Mouse (Mus musculus) B cell, adult 62 days (primary cell): ENCODE measurements around the gene Nudt22. TPM values are rescaled to one million over a fixed set of nuclear protein-coding genes. Genes with fewer than 3 reads are reported as not detected.

Source experiments
- total RNA-seq: library from RNA; stranded (reverse); gene quantifications from 4 replicates; pipeline ENCODE4 v1.2.4, GENCODE M21; 2023

Gene Nudt22
- 3.6 to 5.8 TPM (median 3.9 TPM) in 4 replicates for total RNA-seq

GRCm38 (mm10) chr19:6996006-6996405 is at the start of gene Nudt22, which contains the start of gene Trpt1:
Gene Nudt22, minus strand, starts transcription at chr19:6996117.
Gene Trpt1, plus strand, starts transcription at chr19:6996131.

GRCm38 (mm10) chr19:7039841-7040636 is 44.1 kb upstream of the Nudt22 start, which contains the start of gene Stip1:
Gene Stip1, minus strand, starts transcription at chr19:7039967.

GRCm38 (mm10) chr19:7019191-7019590 is 23.3 kb upstream of the Nudt22 start, which contains the start of gene Fermt3:
Gene Fermt3, minus strand, starts transcription at chr19:7019469.

DNA sequence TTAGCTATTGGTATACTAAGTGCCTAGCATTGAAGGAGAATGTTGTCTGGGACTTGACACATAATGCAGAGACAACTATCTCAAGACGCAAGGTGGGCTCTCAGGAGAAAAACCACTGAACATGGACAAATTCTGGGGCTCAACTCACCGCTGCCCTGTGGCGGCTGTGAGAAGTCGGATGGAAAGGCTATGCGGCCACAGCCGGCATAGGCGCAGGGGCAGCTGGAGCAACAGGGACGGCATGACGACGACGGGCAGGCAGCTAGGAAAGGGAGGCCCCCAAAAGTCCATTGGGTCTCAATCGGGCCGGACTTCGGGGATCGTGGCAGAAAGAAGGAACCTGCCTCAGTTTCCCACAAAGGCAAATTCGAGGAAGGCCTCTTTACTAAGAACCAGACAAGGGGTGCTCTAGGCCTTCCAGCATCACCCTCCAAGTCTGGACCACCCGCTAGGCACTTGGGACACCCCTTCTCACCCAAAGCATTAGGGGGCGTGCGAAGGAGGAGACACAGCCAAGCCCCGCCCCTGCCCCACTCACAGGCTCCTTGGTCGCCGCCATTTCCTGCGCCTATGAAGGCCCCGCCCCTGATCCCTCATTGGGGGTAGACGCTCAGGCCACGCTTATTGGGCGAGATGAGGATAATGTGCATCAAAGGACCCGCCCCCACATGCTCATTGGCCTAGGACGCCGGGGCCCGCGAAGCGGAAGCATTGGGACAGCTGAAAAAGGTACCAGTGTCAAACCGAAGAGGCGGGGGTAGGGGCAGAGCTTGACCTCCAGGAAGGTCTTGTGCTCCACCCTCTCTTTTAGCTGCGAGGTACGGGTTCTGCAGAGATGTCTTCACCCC is 3.7 kb downstream of the Nudt22 start, which contains the start of gene Dnajc4:
Gene Dnajc4, minus strand, starts transcription at position 562 of the 848 bp plus-strand sequence.

DNA sequence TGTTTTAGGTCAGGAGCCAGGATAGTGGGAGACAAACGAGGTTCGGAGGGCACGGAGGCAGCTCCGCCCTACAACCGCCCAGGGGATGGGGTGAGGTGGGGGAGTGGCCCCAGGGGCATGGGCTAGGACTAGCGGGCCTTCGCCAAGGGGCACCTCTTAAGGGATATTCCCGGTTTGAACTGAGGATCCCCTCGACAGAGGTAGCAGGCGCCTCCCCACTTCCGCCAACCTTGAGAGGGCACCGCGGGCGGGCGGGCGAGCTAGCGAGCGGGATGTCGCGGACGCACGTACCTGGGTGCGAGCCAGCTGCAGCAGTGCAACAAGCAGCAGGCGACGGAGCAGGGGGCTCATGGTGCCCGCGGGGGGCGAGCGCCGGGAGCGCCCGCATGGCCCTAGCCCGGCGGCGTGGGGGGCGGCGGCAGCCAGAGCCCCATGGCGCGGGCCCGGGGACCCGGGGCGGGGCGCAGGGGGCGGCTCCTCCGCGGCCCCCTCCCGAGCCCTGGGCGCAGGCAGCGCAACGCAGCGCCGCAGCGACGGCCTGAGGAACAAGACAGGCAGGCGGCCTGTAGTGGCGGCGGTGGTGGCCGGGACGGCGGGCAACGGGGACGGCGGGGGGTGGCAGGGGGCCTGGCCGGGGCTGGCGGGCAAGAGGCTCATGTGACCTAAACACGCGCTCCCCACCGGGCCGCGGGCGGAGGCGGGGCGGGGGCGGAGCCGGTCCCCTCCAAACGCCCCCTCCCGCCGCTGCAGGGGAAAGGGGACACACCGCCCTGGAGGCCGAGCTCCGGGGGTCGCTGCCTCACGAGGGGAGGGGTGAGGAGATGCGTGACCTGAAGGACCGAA is 8.6 kb downstream of the Nudt22 start, which contains the start of gene Vegfb:
Gene Vegfb, minus strand, starts transcription at position 591 of the 843 bp plus-strand sequence.

DNA sequence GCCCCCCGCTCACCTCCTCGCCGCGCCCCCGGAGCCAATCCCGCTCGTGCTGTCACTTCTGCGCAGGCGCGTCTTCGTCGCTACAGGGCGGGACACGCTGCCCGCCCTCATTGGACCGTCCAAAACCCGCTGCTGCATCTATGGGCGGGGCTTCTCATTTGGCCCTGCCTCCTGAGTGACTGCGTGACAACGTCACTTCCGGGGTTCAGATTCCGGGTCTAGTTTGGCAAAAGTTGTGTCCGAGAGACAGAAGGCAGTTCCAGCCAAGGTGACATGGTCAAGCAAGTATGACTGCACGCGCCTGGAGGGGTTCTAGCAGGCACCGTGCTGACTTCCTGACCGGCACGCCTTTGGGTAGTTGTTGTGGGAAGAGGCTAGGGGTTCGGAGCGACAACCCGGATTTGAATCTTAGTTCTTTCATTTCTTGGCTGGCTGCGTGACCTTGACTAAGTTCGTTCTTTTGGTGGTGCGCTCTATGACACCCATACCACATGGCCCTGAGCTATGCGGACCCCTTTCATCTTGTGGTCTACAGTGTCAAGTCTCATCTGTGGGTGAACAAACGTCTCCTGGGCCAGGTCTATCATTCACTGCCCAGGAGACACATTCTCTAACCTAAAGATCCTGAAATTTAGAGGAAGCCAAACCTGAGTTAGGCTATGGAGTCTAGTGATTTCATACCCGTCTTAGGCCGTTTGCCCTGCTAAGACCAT is 15.4 kb downstream of the Nudt22 start, which contains the start of gene Fkbp2:
Gene Fkbp2, minus strand, starts transcription at position 121 of the 713 bp plus-strand sequence.

GRCm38 (mm10) chr19:6975537-6976521 is 20.1 kb downstream of the Nudt22 start, which contains the start of gene Plcb3:
Gene Plcb3, minus strand, starts transcription at chr19:6976470.

DNA sequence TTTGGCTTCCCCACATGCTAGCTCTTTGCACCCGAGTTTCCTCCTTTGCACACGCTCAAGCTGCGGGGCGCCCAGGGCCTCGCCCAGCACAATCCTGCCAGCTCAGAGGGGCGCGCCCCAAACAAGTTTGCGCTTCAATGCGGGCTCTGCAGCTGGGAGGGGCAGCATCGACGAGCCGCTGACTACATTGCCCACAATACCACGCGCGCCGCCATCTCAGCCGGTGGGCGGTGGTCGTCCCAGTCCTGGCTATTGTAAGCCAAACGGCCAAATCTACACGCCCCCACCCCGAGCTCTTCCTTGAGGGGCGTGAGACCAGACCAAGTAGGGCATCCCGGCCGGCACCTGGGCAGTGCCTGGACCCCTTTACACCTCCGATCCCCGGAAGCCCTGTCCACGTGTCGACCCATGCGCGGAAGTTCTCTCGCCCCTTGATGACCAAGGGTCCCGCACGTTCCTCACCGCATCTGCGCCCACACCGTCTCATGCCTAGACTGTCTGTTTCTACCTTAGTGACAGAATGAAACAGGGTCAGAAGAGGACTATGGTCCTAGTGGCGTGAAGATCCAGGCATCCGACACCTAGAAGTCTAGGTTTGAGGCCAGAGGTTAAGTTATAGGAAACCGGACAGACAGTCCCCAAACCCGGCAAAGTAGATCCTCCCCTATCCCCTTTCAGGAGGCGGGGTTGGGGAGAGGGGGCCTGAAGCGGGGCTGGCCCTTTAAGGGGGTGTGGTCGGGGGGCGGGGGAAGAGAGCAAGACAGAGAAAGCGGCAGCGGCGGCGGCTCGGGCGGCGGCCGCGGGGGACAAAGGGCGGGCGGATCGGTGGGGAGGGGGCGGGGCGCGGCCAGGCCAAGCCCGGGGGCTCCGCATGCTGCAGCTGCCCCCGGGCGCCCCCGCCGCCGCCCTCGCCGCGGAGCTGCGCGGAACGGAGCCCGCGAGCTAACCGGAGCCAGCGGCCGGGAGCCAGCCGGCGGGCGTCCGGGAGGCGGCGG is 21.4 kb downstream of the Nudt22 start, which contains the start of gene Ppp1r14b:
Gene Ppp1r14b, plus strand, starts transcription at position 758 of the 995 bp plus-strand sequence.

Other genes starting within 250 kb of the Nudt22 start
- gene Rps6ka4, start 155.5 kb downstream of the Nudt22 start, total RNA-seq: 26.5 to 33.1 TPM (median 30.8 TPM) in 4 replicates
- gene Ccdc88b, start 137.9 kb downstream of the Nudt22 start, total RNA-seq: 19.8 to 33.4 TPM (median 24.6 TPM) in 4 replicates
- gene Trmt112, start 86.4 kb downstream of the Nudt22 start, total RNA-seq: 134 to 168 TPM (median 150 TPM) in 4 replicates
- 87.1 to 92.5 TPM (median 92.1 TPM) in 4 replicates for gene Prdx5, start 86.0 kb downstream of the Nudt22 start, total RNA-seq
- 51.8 to 58.5 TPM (median 55.3 TPM) in 4 replicates for gene Esrra, start 74.3 kb downstream of the Nudt22 start, total RNA-seq
- not detected in 4 replicates for gene Catsperz, start 70.7 kb downstream of the Nudt22 start, total RNA-seq
- gene Kcnk4, start 61.6 kb downstream of the Nudt22 start, total RNA-seq: 1.0 TPM in 1 of 4 replicates, not detected in the others
- 9.9 to 10.3 TPM (median 10.1 TPM) in 4 replicates for gene Bad, start 54.3 kb downstream of the Nudt22 start, total RNA-seq
- gene Gpr137, start 53.6 kb downstream of the Nudt22 start, total RNA-seq: 17.0 to 21.0 TPM (median 18.9 TPM) in 4 replicates
- 65.3 to 101 TPM (median 80.8 TPM) in 4 replicates for gene Ppp1r14b, start 21.1 kb downstream of the Nudt22 start, total RNA-seq
- 14.9 to 17.9 TPM (median 17.1 TPM) in 4 replicates for gene Plcb3, start 19.6 kb downstream of the Nudt22 start, total RNA-seq
- 23.9 to 26.2 TPM (median 24.8 TPM) in 4 replicates for gene Fkbp2, start 15.6 kb downstream of the Nudt22 start, total RNA-seq
- gene Vegfb, start 8.5 kb downstream of the Nudt22 start, total RNA-seq: 14.5 to 20.1 TPM (median 17.1 TPM) in 4 replicates
- 23.3 to 28.0 TPM (median 24.6 TPM) in 4 replicates for gene Dnajc4, start 3.5 kb downstream of the Nudt22 start, total RNA-seq
- gene Trpt1, start within 50 bp of the Nudt22 start, total RNA-seq: 4.9 to 6.3 TPM (median 5.6 TPM) in 4 replicates
- gene Fermt3, start 23.4 kb upstream of the Nudt22 start, total RNA-seq: 174 to 177 TPM (median 177 TPM) in 4 replicates
- 97.1 to 124 TPM (median 114 TPM) in 4 replicates for gene Stip1, start 43.9 kb upstream of the Nudt22 start, total RNA-seq
- 5.2 to 8.4 TPM (median 6.8 TPM) in 4 replicates for gene Macrod1, start 60.7 kb upstream of the Nudt22 start, total RNA-seq
- gene Flrt1, start 109.6 kb upstream of the Nudt22 start, total RNA-seq: 0.09 TPM in 1 of 4 replicates, not detected in the others
- gene Otub1, start 210.2 kb upstream of the Nudt22 start, total RNA-seq: 132 to 147 TPM (median 146 TPM) in 4 replicates
- gene Cox8a, start 221.5 kb upstream of the Nudt22 start, total RNA-seq: 310 to 323 TPM (median 315 TPM) in 4 replicates
- 50.2 to 60.6 TPM (median 57.0 TPM) in 4 replicates for gene Naa40, start 245.1 kb upstream of the Nudt22 start, total RNA-seq